ENCODE assay signal across 20 mouse cellular contexts in the genomic region with DNA sequence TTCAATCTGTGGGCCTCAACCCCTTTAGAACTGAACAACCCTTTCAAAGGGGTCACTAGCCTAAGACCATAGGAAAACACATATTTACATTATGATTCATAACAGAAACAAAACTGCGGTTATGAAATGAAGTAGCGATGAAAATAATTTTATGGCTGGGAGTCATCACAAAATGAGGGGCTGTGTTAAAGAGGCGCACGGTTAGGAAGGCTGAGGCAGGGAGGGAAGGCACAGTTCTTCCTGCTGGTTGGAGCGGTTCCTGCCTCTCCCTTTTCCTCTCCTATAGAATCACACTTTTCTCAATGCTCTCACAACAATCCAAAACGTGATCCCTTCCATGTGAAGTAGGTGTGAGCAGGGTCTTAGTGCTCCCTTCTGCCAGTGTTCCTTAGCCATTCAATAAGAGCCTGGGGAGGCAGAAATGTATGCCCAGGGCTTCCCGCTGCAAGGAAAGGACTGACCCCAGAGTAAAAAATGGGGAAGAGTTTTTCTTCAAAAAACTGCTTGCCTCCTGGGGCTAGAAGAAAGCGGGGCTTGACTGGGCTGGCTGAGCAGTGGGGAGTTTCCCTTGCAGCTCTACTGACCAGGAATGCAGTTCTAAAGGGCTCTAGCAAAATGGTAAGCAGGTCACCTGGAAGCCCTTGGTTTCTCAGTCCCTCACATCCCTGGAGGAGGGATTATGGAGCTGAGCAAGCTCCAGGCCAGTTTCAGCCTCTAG. TPM values are rescaled to one million over a fixed set of nuclear protein-coding genes. Genes with fewer than 3 reads are reported as not detected.
"Had no signal": no experiment of that assay in that cellular context is flagged by ENCODE, and none has a peak within 500 bp of the region (broad histone marks: within the 10 kb centered on the region; RNA-seq: fewer than 3 reads in every experiment).

No protein-coding gene starts in this region.

- H3K4me1 ChIP-seq: liver, embryonic 12.5 days; midbrain, embryonic 15.5 days had no signal

- H3K36me3 ChIP-seq: limb, embryonic 15.5 days; liver, embryonic 12.5 days; midbrain, embryonic 15.5 days; neural tube, embryonic 15.5 days had no signal

- DNase-seq: kidney, adult 8-10 months; kidney, postnatal 25 days; layer of hippocampus, postnatal 36 days; lung, embryonic 14.5 days; lung, postnatal 10 days; lung, postnatal 4 days; right cerebral cortex, adult 18-20 months; right cerebral cortex, postnatal 25 days; spleen, adult 18-20 months; thymus, adult 18-20 months; thymus, postnatal 25 days had no signal

- ATAC-seq: intestine, embryonic 16.5 days; liver, embryonic 12.5 days; midbrain, embryonic 15.5 days had no signal

- H3K9ac ChIP-seq: limb, embryonic 15.5 days; liver, embryonic 12.5 days; lung, embryonic 14.5 days; midbrain, embryonic 15.5 days; neural tube, embryonic 15.5 days had no signal

- H3K27ac ChIP-seq: limb, embryonic 15.5 days; liver, embryonic 12.5 days; midbrain, embryonic 15.5 days; neural tube, embryonic 15.5 days had no signal

- H3K4me3 ChIP-seq: limb, embryonic 15.5 days; liver, embryonic 12.5 days; megakaryocyte, embryonic 14.5 days; midbrain, embryonic 15.5 days; neural tube, embryonic 15.5 days had no signal

- H3K9me3 ChIP-seq: limb, embryonic 15.5 days; liver, embryonic 12.5 days; megakaryocyte, embryonic 14.5 days; midbrain, embryonic 15.5 days; neural tube, embryonic 15.5 days had no signal

- H3K4me2 ChIP-seq: limb, embryonic 15.5 days; liver, embryonic 12.5 days; lung, embryonic 14.5 days; midbrain, embryonic 15.5 days; neural tube, embryonic 15.5 days had no signal

RNA-seq across cellular contexts. Expression of gene Hoxa13, which starts 15.0 kb away (rescaled TPM):
- polyA plus RNA-seq: liver, embryonic 12.5 days; liver, embryonic 16.5 days; lung, embryonic 14.5 days; midbrain, embryonic 15.5 days; stomach, embryonic 14.5 days had no signal

RNA-seq across cellular contexts. Expression of gene Hoxa11, which starts 30.1 kb away (rescaled TPM):
- polyA plus RNA-seq: liver, embryonic 12.5 days; liver, embryonic 16.5 days; lung, embryonic 14.5 days; stomach, embryonic 14.5 days had no signal

RNA-seq across cellular contexts. Expression of gene Hoxa10, which starts 35.1 kb away (rescaled TPM):
- polyA plus RNA-seq: lung, embryonic 14.5 days; stomach, embryonic 14.5 days had no signal

RNA-seq across cellular contexts. Expression of gene Evx1, which starts 37.6 kb away (rescaled TPM):
- polyA plus RNA-seq: intestine, embryonic 16.5 days; kidney, embryonic 16.5 days; liver, embryonic 16.5 days; lung, embryonic 14.5 days had no signal

RNA-seq across cellular contexts. Expression of gene Hoxa9, which starts 44.8 kb away (rescaled TPM):
- polyA plus RNA-seq: lung, embryonic 14.5 days; midbrain, embryonic 15.5 days had no signal
